Mouse (Mus musculus): ENCODE measurements around the gene Basp1. TPM values are rescaled to one million over a fixed set of nuclear protein-coding genes. Genes with fewer than 3 reads are reported as not detected.
A peak's percentile ranks its signal among the peaks of the same experiment; 100 is the strongest.

Basp1 gene
- polyA plus RNA-seq, 1 experiment from 2014 or later = 201 TPM

DNA sequence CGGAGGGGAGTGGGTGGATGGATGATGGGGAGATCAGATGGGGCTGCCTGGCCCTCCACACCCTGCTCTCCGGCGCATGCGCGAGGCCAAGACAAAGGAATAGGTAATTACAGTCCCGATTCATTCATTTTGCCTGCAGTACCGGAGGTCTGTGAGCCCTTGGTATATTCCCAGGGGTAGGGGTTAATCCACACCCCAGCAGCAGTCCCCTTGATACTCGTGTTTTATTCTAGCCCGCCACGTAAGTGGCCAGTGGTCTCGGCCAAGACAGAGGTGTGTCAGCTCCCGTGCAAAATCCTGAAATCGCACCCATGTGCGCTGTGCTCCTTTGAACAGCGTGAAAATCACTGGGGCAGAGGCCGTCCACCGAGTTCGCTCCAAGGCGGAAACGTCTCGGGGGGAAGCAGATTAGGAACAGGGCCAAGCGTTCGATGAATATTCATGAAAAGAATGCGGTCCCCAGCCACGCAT, 1.4 kb downstream of the Basp1 start:
- Histone ChIP-seq H3K4me2 (ENCODE audit: low read depth) (peak overlapping the region; percentile 79), H3K4me1 (ENCODE audit: control insufficient read depth, insufficient read depth, low read length) (0 out of 2 replicates have a peak, but pooled peaks cover 5% of the 10 kb centered on the region), H3K27ac (ENCODE audit: low read depth, low read length) (peak overlapping the region; percentile 94), H3K4me3 (ENCODE audit: low read depth, low read length) (peak overlapping the region; percentile 97), H3K27me3 (ENCODE audit: control insufficient read depth, insufficient read depth, low read length) (no peaks in the 10 kb centered on the region), H3K9ac (ENCODE audit: low read length) (peak overlapping the region; percentile 99), H3K36me3 (ENCODE audit: control insufficient read depth, insufficient read depth, low read length) (no peaks in the 10 kb centered on the region), H3K9me3 (ENCODE audit: control insufficient read depth, low read length) (no peaks in the 10 kb centered on the region)
- under 1% methylated on average over 25 of the region's 25 CpGs for WGBS
- peak; percentile 67 for ATAC-seq (ENCODE audit: insufficient read depth, low FRiP score, low TSS enrichment)
- DNase-seq (ENCODE audit: low spot score) = peak; percentile 91

DNA sequence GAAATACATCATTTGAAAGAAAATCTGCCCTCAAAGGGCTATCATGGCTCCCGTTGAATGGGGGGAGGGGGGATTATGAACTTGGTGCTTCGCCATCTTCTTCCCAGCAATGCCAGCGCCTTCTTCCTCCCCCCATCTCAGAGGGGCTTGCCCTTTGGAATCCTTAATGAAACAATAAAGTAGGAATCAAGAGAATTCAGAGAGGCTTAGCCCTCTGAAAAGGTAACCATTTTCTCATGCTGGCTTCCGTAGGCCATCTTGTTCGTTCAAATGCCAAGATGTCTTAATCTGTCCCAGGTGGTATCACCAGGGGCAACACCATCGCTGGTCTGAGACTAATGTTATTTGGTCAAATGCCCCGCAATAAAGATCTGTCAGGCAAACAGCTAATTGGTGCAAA, 2.1 kb downstream of the Basp1 start:
- no peaks in the 10 kb centered on the region for H3K9me3 ChIP-seq (ENCODE audit: control insufficient read depth, low read length)
- H3K4me1 ChIP-seq (ENCODE audit: control insufficient read depth, insufficient read depth, low read length) = 0 out of 2 replicates have a peak, but pooled peaks cover 5% of the 10 kb centered on the region

DNA sequence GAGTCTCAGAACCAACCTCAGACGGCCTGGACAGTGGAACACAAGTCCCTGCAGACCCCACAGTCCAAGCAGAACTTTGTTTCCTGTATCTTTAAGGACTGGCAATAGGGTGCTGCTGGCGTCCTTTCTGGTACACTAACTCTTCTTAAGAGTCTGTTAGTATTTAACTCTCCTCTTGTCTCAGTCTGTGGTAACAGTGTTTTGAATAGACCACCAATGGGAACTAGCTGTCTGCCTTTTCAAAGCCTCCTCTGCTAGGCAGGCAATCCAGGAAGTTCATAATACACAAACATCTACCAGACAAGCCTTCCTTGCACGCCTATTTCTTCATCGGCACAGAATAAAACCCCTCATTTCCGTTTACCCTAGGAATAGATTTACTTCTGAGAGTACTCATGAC, 7.6 kb downstream of the Basp1 start:
- Histone ChIP-seq H3K27ac (ENCODE audit: low read depth, low read length) (no peak overlapping the region), H3K4me2 (ENCODE audit: low read depth) (no peak overlapping the region), H3K4me1 (ENCODE audit: control insufficient read depth, insufficient read depth, low read length) (0 out of 2 replicates have a peak, but pooled peaks cover 5% of the 10 kb centered on the region), H3K4me3 (ENCODE audit: low read depth, low read length) (no peak overlapping the region), H3K36me3 (ENCODE audit: control insufficient read depth, insufficient read depth, low read length) (no peaks in the 10 kb centered on the region), H3K27me3 (ENCODE audit: control insufficient read depth, insufficient read depth, low read length) (no peaks in the 10 kb centered on the region), H3K9ac (ENCODE audit: low read length) (no peak overlapping the region), H3K9me3 (ENCODE audit: control insufficient read depth, low read length) (no peaks in the 10 kb centered on the region)
- DNase-seq (ENCODE audit: low spot score) = no peak
- 76% methylated on average over 5 of the region's 5 CpGs for WGBS
- ATAC-seq (ENCODE audit: insufficient read depth, low FRiP score, low TSS enrichment) = no peak

More for the DNA sequence above, 2.1 kb downstream of the Basp1 start:
- Histone ChIP-seq H3K4me3 (ENCODE audit: low read depth, low read length) (peak overlapping the region; percentile 97), H3K4me2 (ENCODE audit: low read depth) (peak overlapping the region; percentile 79), H3K9ac (ENCODE audit: low read length) (peak overlapping the region; percentile 99), H3K36me3 (ENCODE audit: control insufficient read depth, insufficient read depth, low read length) (no peaks in the 10 kb centered on the region), H3K27me3 (ENCODE audit: control insufficient read depth, insufficient read depth, low read length) (no peaks in the 10 kb centered on the region), H3K27ac (ENCODE audit: low read depth, low read length) (peak overlapping the region; percentile 94)
- 26% methylated on average over 7 of the region's 7 CpGs for WGBS
- DNase-seq (ENCODE audit: low spot score) (peak; percentile 50), ATAC-seq (ENCODE audit: insufficient read depth, low FRiP score, low TSS enrichment) (no peak)

DNA sequence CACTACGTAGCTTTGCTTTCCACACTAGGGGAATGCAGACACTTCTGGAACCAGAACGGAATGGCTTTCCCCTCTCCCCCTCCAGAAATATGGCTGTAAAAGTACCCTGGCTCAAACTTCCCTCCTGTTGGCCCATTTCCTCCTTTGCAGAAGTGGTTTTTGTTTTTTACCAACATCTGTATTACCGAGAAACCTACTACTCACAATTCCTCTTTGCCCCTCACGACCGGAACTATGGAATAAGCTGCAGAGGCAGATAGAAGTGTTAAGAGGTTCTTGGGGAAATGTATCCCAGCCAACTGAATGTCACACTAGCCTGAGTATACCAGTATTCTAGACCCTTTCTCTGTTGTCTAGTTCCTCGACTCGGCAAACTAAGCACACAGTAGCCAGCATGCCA, 9.7 kb downstream of the Basp1 start:
- DNase-seq (ENCODE audit: low spot score) (no peak), ATAC-seq (ENCODE audit: insufficient read depth, low FRiP score, low TSS enrichment) (no peak)
- Histone ChIP-seq H3K36me3 (ENCODE audit: control insufficient read depth, insufficient read depth, low read length) (no peaks in the 10 kb centered on the region), H3K9me3 (ENCODE audit: control insufficient read depth, low read length) (no peaks in the 10 kb centered on the region), H3K27ac (ENCODE audit: low read depth, low read length) (no peak overlapping the region), H3K4me2 (ENCODE audit: low read depth) (no peak overlapping the region), H3K27me3 (ENCODE audit: control insufficient read depth, insufficient read depth, low read length) (no peaks in the 10 kb centered on the region), H3K9ac (ENCODE audit: low read length) (no peak overlapping the region), H3K4me1 (ENCODE audit: control insufficient read depth, insufficient read depth, low read length) (peaks cover 3% of the 10 kb centered on the region; the same call in 1 of the 2 replicates), H3K4me3 (ENCODE audit: low read depth, low read length) (no peak overlapping the region)
- 94% methylated on average over 7 of the region's 7 CpGs for WGBS

DNA sequence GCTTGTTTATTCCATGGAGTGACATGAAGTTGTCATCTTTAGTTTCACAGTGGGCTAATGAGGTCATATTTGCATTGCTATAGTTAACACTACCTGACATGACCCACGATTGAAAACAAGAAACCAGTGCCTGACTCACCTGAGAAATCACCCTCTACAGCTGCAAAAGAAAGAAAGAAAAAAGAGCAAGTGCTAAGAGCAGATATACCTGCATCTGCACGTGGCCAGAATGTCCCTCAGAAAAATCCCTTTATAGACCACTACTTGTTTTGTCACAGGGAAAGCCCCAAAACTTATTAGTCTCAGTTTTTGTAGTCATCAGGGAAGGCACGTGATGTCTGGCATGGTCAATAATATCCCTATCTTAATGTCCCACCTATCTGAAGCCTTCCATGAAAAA, 11.6 kb downstream of the Basp1 start:
- Histone ChIP-seq H3K27me3 (ENCODE audit: control insufficient read depth, insufficient read depth, low read length) (no peaks in the 10 kb centered on the region), H3K9ac (ENCODE audit: low read length) (no peak overlapping the region), H3K4me3 (ENCODE audit: low read depth, low read length) (no peak overlapping the region), H3K4me1 (ENCODE audit: control insufficient read depth, insufficient read depth, low read length) (no peaks in the 10 kb centered on the region; the same call in 1 of the 2 replicates), H3K27ac (ENCODE audit: low read depth, low read length) (no peak overlapping the region), H3K4me2 (ENCODE audit: low read depth) (no peak overlapping the region), H3K9me3 (ENCODE audit: control insufficient read depth, low read length) (no peaks in the 10 kb centered on the region), H3K36me3 (ENCODE audit: control insufficient read depth, insufficient read depth, low read length) (no peaks in the 10 kb centered on the region)
- WGBS = 89% methylated on average over 3 of the region's 3 CpGs
- DNase-seq (ENCODE audit: low spot score) = no peak
- ATAC-seq (ENCODE audit: insufficient read depth, low FRiP score, low TSS enrichment) = no peak

DNA sequence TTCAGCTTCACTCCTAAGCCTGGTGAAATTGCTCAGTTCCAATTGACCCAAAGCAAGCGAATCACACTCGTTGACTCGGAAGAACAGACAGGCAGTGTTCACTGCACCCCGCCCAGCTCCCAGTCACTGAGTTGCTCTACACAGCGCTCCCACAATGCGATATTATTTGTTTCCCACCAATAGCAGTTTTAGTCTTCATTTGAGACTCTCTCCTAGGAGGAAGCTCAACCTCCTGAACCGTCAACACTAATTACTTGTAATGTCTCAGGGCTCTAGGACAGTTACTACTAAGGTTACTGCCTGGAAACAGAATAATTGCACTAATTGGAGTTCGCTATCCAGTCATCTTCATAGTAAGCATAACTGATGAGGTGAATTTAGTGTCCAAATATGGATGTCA, 13.3 kb downstream of the Basp1 start:
- ATAC-seq (ENCODE audit: insufficient read depth, low FRiP score, low TSS enrichment) = no peak
- Histone ChIP-seq H3K27ac (ENCODE audit: low read depth, low read length) (no peak overlapping the region), H3K4me3 (ENCODE audit: low read depth, low read length) (no peak overlapping the region), H3K36me3 (ENCODE audit: control insufficient read depth, insufficient read depth, low read length) (no peaks in the 10 kb centered on the region), H3K9me3 (ENCODE audit: control insufficient read depth, low read length) (no peaks in the 10 kb centered on the region), H3K4me1 (ENCODE audit: control insufficient read depth, insufficient read depth, low read length) (no peaks in the 10 kb centered on the region; the same call in 1 of the 2 replicates), H3K4me2 (ENCODE audit: low read depth) (no peak overlapping the region), H3K9ac (ENCODE audit: low read length) (no peak overlapping the region), H3K27me3 (ENCODE audit: control insufficient read depth, insufficient read depth, low read length) (no peaks in the 10 kb centered on the region)
- WGBS = 84% methylated on average over 8 of the region's 8 CpGs
- DNase-seq (ENCODE audit: low spot score) = no peak

DNA sequence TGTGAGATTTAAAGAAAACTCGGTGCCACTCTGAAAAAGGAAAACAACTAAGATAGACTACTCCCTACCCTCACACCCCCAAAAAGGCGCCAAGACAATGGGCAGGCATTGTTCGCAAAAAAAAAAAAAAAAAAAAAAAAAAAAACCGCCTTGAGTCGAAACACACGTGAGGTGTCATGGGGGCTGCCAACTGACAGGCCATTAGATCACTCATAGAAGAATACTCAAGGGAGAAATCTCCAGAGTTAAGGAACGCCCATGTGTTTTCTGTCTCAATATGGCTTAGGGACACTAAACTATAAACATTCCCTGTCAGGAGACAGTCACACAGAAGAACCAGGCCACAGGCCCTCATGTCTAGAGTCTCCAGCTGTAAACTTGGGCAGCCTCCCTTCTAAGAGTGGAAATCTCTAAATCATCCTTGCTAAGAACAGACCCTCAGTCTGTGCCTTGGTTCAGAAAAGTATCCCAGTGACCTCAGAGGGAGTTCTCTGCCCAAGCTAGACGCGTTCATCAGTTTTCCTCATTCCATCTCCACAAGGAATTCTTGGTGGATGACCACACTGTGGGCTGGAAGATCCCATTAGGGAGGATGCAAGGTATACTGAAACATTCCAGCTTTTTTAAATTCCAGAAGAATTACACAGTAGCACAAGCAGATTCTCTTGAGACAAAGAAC, 17.5 kb downstream of the Basp1 start:
- Histone ChIP-seq H3K4me3 (ENCODE audit: low read depth, low read length) (no peak overlapping the region), H3K4me1 (ENCODE audit: control insufficient read depth, insufficient read depth, low read length) (no peaks in the 10 kb centered on the region; the same call in 1 of the 2 replicates), H3K9me3 (ENCODE audit: control insufficient read depth, low read length) (no peaks in the 10 kb centered on the region), H3K27ac (ENCODE audit: low read depth, low read length) (no peak overlapping the region), H3K4me2 (ENCODE audit: low read depth) (no peak overlapping the region), H3K27me3 (ENCODE audit: control insufficient read depth, insufficient read depth, low read length) (no peaks in the 10 kb centered on the region), H3K36me3 (ENCODE audit: control insufficient read depth, insufficient read depth, low read length) (no peaks in the 10 kb centered on the region), H3K9ac (ENCODE audit: low read length) (no peak overlapping the region)
- DNase-seq (ENCODE audit: low spot score) = no peak
- no peak for ATAC-seq (ENCODE audit: insufficient read depth, low FRiP score, low TSS enrichment)
- WGBS = 74% methylated on average over 8 of the region's 9 CpGs

DNA sequence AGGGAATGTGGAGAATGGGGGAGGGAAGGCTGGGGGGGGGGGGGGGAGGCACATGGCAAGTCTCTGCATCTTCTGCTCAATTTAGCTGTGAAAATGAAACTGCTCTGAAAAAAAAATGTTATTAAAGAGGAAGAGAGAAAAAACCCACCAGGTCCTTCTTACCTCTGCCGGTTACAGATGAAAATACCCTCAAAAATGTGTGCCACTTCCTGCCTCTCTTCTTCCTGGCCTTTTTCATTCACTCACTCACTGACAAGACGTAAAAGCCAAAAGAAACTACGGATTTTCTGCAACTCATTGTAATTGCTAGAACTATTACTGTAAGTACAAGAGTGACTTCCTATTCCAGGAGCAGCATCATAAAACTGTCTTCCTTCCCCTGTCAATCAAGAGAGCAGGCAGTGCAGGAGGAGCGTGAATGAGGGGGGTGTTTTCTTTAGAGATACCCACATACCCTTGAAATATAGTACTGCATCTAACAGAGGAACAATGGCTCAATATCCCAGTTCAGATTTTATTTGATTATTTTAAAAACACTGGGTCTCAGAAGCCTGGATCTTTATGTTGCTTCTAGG, 21.0 kb downstream of the Basp1 start:
- Histone ChIP-seq H3K27ac (ENCODE audit: low read depth, low read length) (no peak overlapping the region), H3K4me3 (ENCODE audit: low read depth, low read length) (no peak overlapping the region), H3K9ac (ENCODE audit: low read length) (no peak overlapping the region), H3K36me3 (ENCODE audit: control insufficient read depth, insufficient read depth, low read length) (peaks cover 3% of the 10 kb centered on the region; the same call in 1 of the 2 replicates), H3K9me3 (ENCODE audit: control insufficient read depth, low read length) (no peaks in the 10 kb centered on the region), H3K4me1 (ENCODE audit: control insufficient read depth, insufficient read depth, low read length) (no peaks in the 10 kb centered on the region), H3K4me2 (ENCODE audit: low read depth) (no peak overlapping the region), H3K27me3 (ENCODE audit: control insufficient read depth, insufficient read depth, low read length) (no peaks in the 10 kb centered on the region)
- ATAC-seq (ENCODE audit: insufficient read depth, low FRiP score, low TSS enrichment) = no peak
- 81% methylated on average over 4 of the region's 4 CpGs for WGBS
- no peak for DNase-seq (ENCODE audit: low spot score)

DNA sequence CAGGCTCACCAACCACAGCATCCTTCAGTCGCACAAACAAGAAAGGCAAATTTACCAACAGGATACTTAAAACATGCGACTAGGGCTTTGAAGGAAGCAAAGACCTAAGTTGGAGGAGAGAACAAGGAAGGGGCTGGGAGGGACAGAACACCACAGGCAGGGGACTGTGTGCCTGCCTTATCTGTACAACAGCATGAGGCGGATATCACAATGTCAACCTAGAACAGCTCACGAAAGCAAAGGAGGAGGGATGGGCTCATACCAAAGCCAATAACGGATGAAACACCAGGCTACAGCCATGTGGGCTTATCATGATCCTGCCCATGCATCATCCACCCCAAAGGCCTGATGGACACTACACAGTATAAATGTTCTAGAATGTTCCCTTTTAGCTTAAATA, 22.4 kb downstream of the Basp1 start:
- Histone ChIP-seq H3K4me2 (ENCODE audit: low read depth) (no peak overlapping the region), H3K9me3 (ENCODE audit: control insufficient read depth, low read length) (no peaks in the 10 kb centered on the region), H3K27me3 (ENCODE audit: control insufficient read depth, insufficient read depth, low read length) (no peaks in the 10 kb centered on the region), H3K9ac (ENCODE audit: low read length) (no peak overlapping the region), H3K4me3 (ENCODE audit: low read depth, low read length) (no peak overlapping the region), H3K27ac (ENCODE audit: low read depth, low read length) (no peak overlapping the region), H3K36me3 (ENCODE audit: control insufficient read depth, insufficient read depth, low read length) (peaks cover 4% of the 10 kb centered on the region; the same call in 1 of the 2 replicates), H3K4me1 (ENCODE audit: control insufficient read depth, insufficient read depth, low read length) (no peaks in the 10 kb centered on the region)
- ATAC-seq (ENCODE audit: insufficient read depth, low FRiP score, low TSS enrichment) (no peak), DNase-seq (ENCODE audit: low spot score) (no peak)
- WGBS = 90% methylated on average over 5 of the region's 5 CpGs
